Mouse (Mus musculus) neural tube, embryonic 11.5 days (tissue): ENCODE results near the gene Srgn. TPM values are rescaled to one million over a fixed set of nuclear protein-coding genes. Genes with fewer than 3 reads are reported as not detected.

Experiments
- ATAC-seq: fragments of 200-750 bp; cut with Nextera tagmentation; 2 replicates; pipeline ENCODE4 v1.8.0; 2017; ENCODE audit warnings: moderate number of reproducible peaks, mild to moderate bottlenecking, moderate TSS enrichment, moderate library complexity; ENCODE audit not compliant: insufficient read depth, low FRiP score, low TSS enrichment
- DNase-seq: peaks from one replicate; pipeline ENCODE4 v3.0.0-alpha.2; 2015; ENCODE audit warnings: low spot score
- H3K27ac ChIP-seq: fragments of 300-500 bp; sonication (generic); 2 replicates; pipeline ENCODE4 v1.5.1; 2014; ENCODE audit warnings: low read depth, mild to moderate bottlenecking, low read length
- H3K27me3 ChIP-seq: fragments of 300-500 bp; sonication (generic); 2 replicates; pipeline ENCODE4 v1.6.1; 2014; ENCODE audit warnings: mild to moderate bottlenecking, low read length, mixed read lengths; ENCODE audit not compliant: control insufficient read depth, insufficient read depth
- H3K36me3 ChIP-seq: fragments of 300-500 bp; sonication (generic); 2 replicates; pipeline ENCODE4 v1.6.1; 2014; ENCODE audit warnings: mild to moderate bottlenecking, low read length, moderate library complexity, mixed read lengths; ENCODE audit not compliant: control insufficient read depth, insufficient read depth
- H3K4me1 ChIP-seq: fragments of 300-500 bp; sonication (generic); 2 replicates; pipeline ENCODE4 v1.6.1; 2014; ENCODE audit warnings: low read length, mixed read lengths; ENCODE audit not compliant: control insufficient read depth, insufficient read depth
- H3K4me2 ChIP-seq: fragments of 300-500 bp; sonication (generic); 2 replicates; pipeline ENCODE4 v1.6.1; 2014; ENCODE audit warnings: low read depth, mild to moderate bottlenecking, moderate library complexity
- H3K4me3 ChIP-seq: fragments of 300-500 bp; sonication (generic); 2 replicates; pipeline ENCODE4 v1.5.1; 2014; ENCODE audit warnings: low read depth, low read length
- H3K9ac ChIP-seq: fragments of 300-500 bp; sonication (generic); 2 replicates; pipeline ENCODE4 v1.6.1; 2014; ENCODE audit warnings: mild to moderate bottlenecking, low read length
- H3K9me3 ChIP-seq: fragments of 300-500 bp; sonication (generic); 2 replicates; pipeline ENCODE4 v1.6.1; 2016; ENCODE audit warnings: low read length; ENCODE audit not compliant: control insufficient read depth
- WGBS: fragments of 180-500 bp; shearing (Covaris S2); extraction: QIAGEN DNeasy Blood & Tissue Kit; methylation state at CpG from one replicate; pipeline ENCODE4 v1.1.7; 2014; 5-methylcytosine and 5-hydroxymethylcytosine counted together
- polyA plus RNA-seq: library from polyadenylated mRNA; unstranded; fragments of >200 nt; fragmentation: Nextera tagmentation; extraction: Ambion mirVana; gene quantifications from 2 replicates; pipeline ENCODE4 v1.2.1, GENCODE M21; 2014

Srgn gene
- polyA plus RNA-seq, 1 experiment from 2014 or later, result 5.3 TPM

DNA sequence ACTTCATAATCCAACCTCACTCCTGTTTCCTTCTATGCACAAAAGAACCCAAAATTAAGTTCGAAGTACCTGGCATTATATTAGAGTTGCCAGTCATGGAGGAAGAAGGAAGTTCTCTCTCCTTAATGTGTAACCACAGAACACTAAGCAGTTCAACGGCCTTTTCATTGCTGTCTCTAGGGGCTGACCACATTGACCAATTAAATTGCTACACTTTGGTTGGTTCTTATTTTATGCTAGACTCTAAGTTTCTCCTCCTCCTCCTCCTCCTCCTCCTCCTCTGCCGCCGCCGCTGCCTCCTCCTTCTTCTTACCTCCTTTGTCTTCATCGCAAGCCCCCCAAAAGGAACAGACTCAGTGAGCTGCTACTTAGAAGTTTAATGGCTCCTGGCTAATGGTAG is 15.7 kb downstream of the Srgn start:
- no peak for DNase-seq
- no peaks in the 10 kb centered on the region for H3K4me1 ChIP-seq
- WGBS, result 82% methylated on average over 6 of the region's 6 CpGs

DNA sequence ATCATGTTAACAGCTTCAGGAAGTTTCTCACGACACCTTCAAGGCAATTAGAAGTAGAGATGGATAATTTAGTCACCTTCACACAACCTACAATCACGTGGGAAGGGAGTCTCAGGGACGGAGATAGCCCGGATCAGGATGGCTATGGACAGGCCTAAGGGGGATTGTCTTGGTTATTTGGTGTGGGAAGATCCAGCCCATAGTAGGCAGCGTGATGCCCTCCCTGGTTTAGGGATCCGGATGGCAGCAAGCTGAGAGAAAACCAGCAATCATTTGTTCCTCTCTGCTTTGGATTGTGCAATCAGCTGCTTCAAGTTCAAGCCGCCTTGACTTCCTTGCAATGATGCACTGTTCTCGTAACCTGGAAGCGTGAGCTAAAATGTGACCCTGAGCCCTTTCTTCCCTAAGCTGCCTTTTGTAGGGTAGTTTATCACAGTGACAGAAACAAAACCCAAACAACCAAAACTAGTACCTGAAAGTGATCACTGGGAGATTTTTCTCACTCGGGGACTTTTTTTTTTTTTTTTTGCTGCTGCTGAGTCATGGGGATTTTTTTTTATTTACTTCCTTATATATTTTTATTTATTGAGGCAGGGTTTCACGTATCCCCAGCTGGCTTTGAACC is 18.1 kb downstream of the Srgn start:
- Histone ChIP-seq H3K9ac (no peak overlapping the region), H3K36me3 (no peaks in the 10 kb centered on the region), H3K4me1 (no peaks in the 10 kb centered on the region), H3K27me3 (no peaks in the 10 kb centered on the region), H3K9me3 (no peaks in the 10 kb centered on the region), H3K4me2 (no peak overlapping the region), H3K4me3 (no peak overlapping the region), H3K27ac (no peak overlapping the region)
- ATAC-seq (no peak), DNase-seq (no peak)
- 70% methylated on average over 11 of the region's 11 CpGs for WGBS

More for the DNA sequence above, 15.7 kb downstream of the Srgn start:
- Histone ChIP-seq H3K9ac (no peak overlapping the region), H3K4me2 (no peak overlapping the region), H3K27me3 (no peaks in the 10 kb centered on the region), H3K4me3 (no peak overlapping the region), H3K36me3 (no peaks in the 10 kb centered on the region), H3K27ac (no peak overlapping the region), H3K9me3 (no peaks in the 10 kb centered on the region)
- ATAC-seq, result no peak

DNA sequence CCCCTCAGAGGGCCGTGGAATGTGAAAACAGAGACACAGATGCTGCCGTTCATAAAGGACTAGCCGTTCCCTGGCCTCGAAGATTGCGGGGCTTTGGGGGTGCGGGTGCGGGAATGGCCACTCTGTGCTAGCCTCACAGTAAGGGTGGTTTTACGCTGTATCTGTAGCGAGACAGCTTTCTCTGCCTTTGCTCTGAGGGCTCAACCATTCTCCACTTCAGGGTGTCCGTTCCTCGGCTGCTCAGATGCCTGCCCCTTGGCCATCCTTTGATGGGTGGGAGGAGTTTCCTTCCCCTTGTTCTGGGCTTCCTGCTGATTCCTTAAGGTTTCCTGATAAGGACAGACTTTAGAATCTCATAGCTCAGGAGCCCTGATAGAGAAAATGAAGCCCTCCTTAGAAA is 18.8 kb downstream of the Srgn start:
- ATAC-seq, result no peak
- no peaks in the 10 kb centered on the region for H3K4me1 ChIP-seq
- H3K36me3 ChIP-seq, result no peaks in the 10 kb centered on the region
- H3K9me3 ChIP-seq, result no peaks in the 10 kb centered on the region
- H3K4me2 ChIP-seq, result peak overlapping the region; percentile 38
- no peak for DNase-seq
- H3K9ac ChIP-seq, result no peak overlapping the region
- H3K27ac ChIP-seq, result no peak overlapping the region
- WGBS, result 5% methylated on average over 11 of the region's 11 CpGs
- no peak overlapping the region for H3K4me3 ChIP-seq
- no peaks in the 10 kb centered on the region for H3K27me3 ChIP-seq

DNA sequence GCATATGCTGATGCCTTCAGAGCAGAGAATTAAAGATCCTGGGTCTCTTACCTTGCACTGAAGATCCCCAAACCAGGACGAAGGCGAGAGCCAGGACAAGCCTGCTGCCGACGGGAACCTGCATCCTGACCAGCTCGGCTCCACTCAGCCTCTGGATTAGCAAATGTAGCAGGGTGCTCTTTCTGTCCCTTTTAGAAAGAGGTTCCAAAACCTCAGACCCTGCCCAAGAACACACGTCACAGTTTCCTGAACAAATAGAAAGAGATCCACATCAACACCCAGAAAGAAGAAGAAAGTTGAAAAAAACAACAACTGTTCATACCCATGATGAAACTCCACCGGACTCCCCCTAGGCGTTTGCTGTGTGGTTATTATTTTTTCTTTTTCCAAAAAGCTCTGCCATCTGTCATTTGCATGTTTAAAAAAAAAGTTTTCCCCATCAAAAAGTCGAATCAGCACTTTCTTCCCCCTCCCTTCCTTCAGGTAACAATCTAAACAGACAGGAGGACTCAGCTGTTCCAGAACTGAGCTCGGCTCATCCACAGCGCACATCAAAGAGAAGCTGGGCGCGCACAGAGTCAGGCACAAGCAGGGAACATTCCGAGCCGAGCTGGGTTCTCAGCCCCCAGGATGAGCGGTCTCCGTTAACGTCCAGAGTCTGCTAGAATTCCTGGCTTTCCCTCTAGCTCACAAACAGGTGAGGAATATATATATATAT is 19.5 kb downstream of the Srgn start:
- DNase-seq (no peak), ATAC-seq (no peak)
- no peaks in the 10 kb centered on the region for H3K9me3 ChIP-seq
- H3K4me3 ChIP-seq, result no peak overlapping the region
- 18% methylated on average over 18 of the region's 18 CpGs for WGBS
- no peak overlapping the region for H3K27ac ChIP-seq
- H3K4me1 ChIP-seq, result no peaks in the 10 kb centered on the region
- no peak overlapping the region for H3K9ac ChIP-seq
- H3K27me3 ChIP-seq, result no peaks in the 10 kb centered on the region
- no peaks in the 10 kb centered on the region for H3K36me3 ChIP-seq
- H3K4me2 ChIP-seq, result peak overlapping the region; percentile 38

DNA sequence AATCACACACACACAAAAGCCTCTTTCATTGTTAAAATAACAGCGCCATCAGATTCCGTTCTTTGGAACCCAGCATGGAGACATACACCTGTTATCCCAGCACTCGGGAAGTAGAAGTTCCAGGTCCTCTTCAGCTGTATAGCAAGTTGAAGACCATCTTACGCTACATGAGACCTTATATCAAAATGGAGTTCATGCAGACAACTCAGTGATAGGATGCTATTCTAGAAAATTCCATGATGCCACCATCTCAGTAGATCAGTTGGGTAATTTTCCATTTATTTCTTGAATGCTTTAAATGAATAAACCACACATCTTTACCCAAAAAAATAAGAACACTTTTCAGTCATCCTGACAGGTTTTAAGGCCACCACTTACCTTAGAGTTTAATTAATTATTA is 20.2 kb downstream of the Srgn start:
- H3K4me1 ChIP-seq, result no peaks in the 10 kb centered on the region
- ATAC-seq (no peak), DNase-seq (no peak)
- H3K27me3 ChIP-seq, result no peaks in the 10 kb centered on the region
- WGBS, result 95% methylated on average over 4 of the region's 4 CpGs
- no peaks in the 10 kb centered on the region for H3K36me3 ChIP-seq
- H3K27ac ChIP-seq, result no peak overlapping the region
- no peak overlapping the region for H3K9ac ChIP-seq
- no peaks in the 10 kb centered on the region for H3K9me3 ChIP-seq
- no peak overlapping the region for H3K4me2 ChIP-seq
- no peak overlapping the region for H3K4me3 ChIP-seq

DNA sequence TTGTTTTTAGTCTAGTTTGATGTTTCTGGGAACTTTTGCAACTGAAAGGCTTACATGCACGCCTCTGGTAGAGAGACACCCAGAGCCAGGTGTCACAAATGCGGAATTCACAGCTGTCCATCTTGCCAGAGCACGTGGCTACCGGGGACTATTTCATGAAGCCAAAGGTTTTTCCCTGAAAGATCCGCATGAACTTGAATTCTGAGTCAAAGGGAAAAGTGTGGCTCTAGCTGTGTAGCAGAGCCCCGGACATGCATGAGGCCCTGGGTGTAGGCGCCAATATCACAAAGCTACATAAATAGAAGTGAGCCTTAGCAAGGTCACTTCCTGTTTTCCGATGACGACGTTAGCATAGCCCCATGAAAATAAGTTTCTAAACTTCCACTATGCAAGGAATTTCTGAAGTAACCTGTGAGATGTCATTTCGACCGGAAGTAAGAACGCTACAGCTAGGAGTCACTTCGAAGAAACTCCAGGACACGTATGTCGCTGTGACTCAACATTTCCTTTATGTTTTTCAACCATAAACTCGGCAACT is 21.2 kb downstream of the Srgn start:
- no peak for ATAC-seq
- WGBS, result 86% methylated on average over 17 of the region's 17 CpGs

DNA sequence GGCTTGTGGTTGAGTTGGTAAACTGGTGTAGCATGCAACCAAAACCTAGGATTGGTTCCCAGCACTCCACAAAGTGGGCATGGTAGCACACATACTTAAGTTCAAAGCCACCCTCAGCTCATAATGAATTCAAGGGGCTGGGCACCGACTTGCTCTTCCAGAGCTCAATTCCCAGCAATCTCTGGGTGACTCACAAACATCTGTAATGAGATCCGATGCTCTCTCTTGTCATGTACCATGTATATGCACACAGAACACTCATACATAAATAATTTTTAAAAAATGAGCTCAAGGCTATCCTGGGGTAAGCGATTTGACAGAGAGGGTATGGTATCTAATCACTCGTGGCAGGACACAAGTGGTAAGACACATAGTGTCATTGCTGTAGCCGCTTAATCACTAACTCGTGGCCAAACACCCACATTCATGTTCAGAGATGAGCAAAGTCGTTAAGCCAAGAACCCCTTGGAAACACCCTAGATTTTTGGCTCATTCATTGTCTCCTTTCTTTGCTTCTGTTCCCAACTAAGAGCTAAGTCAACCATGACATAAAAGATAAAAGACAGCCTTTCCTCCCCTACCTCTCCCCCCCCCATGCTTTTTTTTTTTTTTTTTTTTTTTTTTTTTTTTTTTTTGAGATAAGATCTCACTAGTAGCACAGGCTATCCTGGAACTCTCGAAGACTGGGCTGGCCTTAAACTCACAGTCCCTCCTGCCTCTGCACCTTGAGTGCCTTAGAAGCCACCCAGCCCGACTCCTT is 21.8 kb downstream of the Srgn start:
- no peak for DNase-seq
- no peaks in the 10 kb centered on the region for H3K9me3 ChIP-seq
- no peak overlapping the region for H3K4me2 ChIP-seq
- H3K9ac ChIP-seq, result no peak overlapping the region
- no peaks in the 10 kb centered on the region for H3K27me3 ChIP-seq
- H3K36me3 ChIP-seq, result no peaks in the 10 kb centered on the region
- H3K4me1 ChIP-seq, result no peaks in the 10 kb centered on the region
- no peak for ATAC-seq
- no peak overlapping the region for H3K4me3 ChIP-seq
- WGBS, result 86% methylated on average over 9 of the region's 9 CpGs
- H3K27ac ChIP-seq, result no peak overlapping the region

More for the DNA sequence above, 21.2 kb downstream of the Srgn start:
- Histone ChIP-seq H3K4me1 (no peaks in the 10 kb centered on the region), H3K27ac (no peak overlapping the region), H3K9ac (no peak overlapping the region), H3K27me3 (no peaks in the 10 kb centered on the region), H3K4me2 (no peak overlapping the region), H3K36me3 (no peaks in the 10 kb centered on the region), H3K4me3 (no peak overlapping the region), H3K9me3 (no peaks in the 10 kb centered on the region)
- DNase-seq, result no peak

DNA sequence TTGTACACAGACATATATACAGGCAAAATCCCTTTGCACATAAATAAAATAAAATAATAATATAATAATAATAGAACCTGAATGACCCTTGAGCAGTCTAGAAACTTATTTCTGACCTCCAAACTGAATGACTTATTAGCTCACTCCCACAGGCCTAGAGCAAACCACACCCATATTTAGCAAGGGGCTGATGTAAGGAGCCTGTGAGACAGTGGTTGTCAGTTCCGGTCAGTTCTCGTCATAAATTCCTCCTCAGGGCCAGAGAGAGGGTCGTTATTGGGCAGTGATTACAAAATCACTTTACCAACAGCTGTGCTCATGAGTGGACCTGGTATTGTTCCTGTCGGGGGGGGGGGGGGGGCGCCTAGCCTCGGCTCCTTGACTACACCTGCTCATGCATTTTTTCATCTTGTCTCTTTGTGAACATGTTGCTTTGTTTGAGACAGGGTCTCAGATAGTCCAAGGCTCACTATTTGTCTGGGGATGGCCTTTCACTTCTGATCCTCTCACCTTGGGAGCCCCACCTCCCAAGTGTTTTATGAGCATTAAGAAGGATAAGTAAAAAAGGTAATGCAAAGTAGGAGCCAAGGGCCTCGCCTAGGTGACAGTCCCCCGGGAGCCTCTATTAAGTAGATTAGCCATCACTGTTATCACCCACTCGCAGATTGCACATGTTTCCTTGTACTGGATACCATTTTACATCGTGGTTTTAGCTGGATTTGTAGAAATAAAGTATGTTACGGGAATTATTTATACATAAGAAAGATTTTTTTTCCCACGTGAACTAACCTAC is 23.2 kb downstream of the Srgn start:
- H3K9ac ChIP-seq, result no peak overlapping the region
- no peaks in the 10 kb centered on the region for H3K4me1 ChIP-seq
- H3K27ac ChIP-seq, result no peak overlapping the region
- no peak overlapping the region for H3K4me2 ChIP-seq
- no peaks in the 10 kb centered on the region for H3K36me3 ChIP-seq
- no peak overlapping the region for H3K4me3 ChIP-seq
- 74% methylated on average over 12 of the region's 12 CpGs for WGBS
- no peak for ATAC-seq
- DNase-seq, result no peak
- H3K9me3 ChIP-seq, result no peaks in the 10 kb centered on the region
- no peaks in the 10 kb centered on the region for H3K27me3 ChIP-seq
